Mouse (Mus musculus) ovary, postnatal 14 days (tissue): ENCODE data around the gene Srp14.
A peak's percentile ranks its signal among the peaks of the same experiment; 100 is the strongest.

Experiments used
- DNase-seq: peaks from one replicate; pipeline ENCODE4 v3.0.0; 2022; ENCODE audit warnings: low spot score

Srp14 gene

DNA sequence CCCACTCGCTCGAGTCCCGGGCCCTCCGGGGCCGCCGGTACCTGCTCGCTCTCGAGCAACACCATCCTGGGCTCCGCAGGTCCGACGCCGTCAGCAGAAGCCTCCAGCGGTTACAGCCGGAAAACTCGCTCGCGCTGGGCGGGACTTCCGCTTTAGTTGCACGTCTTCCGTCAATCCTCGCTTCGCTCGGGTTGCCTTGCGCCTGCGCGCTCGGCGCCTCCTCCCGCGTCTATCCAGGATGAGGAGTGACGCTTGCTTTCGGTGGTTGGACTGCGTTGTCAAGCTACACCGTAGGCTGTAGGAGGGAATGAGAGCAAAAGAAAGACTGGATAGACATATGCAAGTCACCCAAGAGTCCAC is at the start of gene Srp14:
Srp14 (minus strand) TSS at position 162 of the 360 bp plus-strand sequence.
- peak; percentile 79 for DNase-seq

DNA sequence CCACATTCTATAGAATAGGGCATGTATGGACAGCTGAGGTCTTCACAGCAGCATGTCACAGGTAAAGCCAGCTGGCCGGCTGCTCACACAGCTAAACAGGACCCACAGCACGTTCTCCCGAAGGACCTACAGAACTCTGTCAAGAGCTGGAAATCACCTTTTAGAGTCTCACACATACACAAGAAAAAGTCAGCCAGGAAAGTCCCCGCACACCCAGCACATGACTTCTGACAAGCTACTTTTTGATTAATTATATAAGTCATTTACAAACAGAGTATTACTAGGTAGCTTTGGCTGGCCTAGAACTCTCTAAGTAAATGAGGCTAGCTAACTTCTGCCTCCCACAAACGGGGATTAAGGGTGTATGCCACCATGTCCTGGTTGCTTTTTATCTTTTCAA is 47.0 kb upstream of the Srp14 start:
- DNase-seq = no peak

DNA sequence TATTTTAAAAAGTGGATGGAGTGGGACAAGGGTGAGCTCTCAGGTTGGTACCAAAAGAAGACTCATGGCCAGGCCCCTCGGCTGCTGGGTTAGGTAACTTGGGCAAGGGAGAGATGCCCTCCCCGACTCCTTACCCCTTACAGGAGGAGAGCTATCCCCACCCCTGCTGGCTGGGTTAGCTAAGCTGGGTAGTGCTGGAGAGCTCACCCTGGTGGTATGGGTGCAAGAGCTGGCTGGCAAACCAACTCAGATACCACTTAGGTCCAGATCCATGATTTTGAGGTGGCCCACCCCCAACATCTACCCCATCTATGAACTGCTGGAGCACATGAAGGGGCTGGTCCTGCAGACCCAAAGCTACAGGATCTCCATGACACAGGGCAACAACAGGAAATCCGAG is 45.3 kb upstream of the Srp14 start:
- DNase-seq = no peak

- DNase-seq = no peak
Observed at GRCm38 (mm10) chr2:118523163-118523730, 43.7 kb upstream of the Srp14 start.

GRCm38 (mm10) chr2:118522265-118522664 is 42.8 kb upstream of the Srp14 start:
- DNase-seq = no peak

DNA sequence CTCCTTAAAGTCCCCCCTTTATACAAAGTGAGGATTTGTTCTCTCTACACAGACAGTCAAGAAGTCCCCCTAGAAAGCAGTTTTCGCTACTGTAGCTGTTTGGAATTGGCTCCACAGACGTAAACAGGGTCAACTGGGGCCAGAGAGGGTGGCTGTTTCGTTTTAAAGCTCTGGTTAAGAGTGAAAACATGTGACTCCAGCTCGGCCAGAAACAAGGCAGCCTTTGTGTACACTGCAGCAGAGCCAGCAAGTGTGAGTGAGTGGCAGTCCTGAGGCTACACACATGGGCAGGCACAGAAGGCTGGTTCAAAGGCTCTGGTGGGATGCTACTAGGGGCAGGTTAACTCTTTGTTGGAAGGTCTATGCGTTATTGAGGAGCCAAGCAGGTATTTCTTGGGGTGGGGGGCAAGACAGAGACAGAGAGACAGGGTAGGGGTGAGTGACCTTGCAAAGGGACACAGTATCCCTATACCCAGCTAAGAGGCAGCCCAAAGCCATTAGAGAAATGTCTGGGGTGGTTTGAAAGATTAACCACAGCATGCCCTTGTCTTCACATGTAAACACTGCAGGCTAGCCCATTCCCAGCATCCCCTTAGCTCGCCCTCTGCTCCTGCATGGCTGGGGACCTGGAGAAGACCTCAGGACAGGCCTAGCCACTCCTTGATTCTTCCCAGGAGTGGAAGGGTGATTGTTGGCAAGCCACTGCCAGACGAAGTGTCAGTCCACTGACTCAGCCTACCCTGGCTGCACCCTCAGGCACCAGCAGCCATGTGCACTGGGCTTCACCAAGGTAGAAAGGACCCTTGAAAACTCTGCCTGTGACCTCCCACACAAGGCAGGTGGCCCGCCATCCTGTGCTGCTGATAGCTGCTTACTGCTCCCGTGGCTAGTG is 40.8 kb upstream of the Srp14 start:
- DNase-seq = no peak

- DNase-seq = no peak
Observed at GRCm38 (mm10) chr2:118512418-118513377, 33.2 kb upstream of the Srp14 start.

DNA sequence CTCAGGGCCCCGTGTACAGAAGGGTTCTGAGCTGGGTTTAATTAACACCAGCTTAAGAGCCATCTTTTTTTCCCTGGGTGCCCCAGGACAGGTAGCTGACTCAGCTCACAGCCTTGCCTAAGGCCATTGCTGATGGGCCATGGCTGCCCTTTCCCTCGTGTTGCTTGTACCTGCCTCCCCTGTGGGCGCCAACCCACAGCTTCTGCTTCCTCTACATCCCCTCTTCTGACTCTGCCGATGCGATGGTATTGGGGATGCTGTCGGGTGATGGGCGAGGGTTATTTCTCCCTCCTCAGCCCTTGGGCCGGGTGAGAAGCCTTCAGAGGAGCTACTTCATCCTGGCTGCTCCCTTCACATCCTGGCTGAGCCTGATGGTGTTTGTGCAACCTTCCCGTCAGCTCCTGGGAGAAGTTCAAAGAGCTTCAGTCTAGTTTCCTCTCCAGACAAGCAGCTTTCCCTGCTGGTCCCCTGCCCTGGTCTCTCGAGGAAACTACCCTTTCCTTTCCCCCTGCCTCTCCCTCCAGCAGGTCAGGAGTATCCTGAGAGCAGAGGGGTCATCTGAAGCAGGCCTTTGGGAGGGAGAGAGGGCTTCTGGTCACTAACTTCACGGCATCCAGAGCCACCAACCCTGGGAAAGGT is 32.4 kb upstream of the Srp14 start:
- no peak for DNase-seq

DNA sequence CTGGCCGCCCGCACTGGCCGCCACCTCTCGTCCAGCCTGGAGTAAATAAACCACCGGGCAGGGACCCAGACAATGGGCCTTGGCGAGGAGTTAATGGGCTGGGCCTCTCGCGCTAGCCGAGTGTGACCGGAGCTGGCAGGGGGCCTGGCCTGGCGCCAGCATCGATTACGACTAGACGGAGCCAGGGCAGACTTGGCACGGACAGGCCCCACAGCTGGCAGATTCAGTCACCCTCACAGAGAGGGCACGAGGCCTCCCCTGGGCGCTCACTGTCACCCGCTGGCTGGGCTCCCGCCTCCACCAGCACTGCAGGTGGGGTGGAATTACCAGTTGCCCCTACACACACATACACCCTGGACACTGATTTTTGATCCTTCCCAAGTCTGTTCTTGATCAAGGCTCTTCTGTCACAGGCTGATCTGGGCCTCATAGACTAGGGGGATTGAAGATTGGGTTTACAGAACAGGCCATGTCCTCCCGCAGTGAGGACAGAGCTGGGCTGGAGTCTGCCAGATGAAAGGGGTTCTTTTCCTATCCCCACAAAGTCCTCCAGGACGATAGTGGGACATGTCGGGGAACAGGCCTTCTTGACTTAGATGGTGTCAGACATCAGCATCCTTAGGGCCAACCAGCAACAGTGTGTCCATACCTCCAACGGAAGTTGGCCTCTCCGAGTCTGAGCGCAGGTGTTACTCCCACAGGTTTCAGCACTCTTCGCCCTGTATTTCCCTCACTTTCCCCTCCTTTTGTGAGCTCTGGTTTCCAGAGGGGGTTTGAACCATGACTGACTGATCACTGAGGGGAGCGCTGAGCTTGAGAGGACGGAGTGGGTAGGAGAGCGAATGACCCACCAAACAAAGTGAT is 31.2 kb upstream of the Srp14 start:
- DNase-seq = peak; percentile 88

- no peak for DNase-seq
Observed at GRCm38 (mm10) chr2:118509688-118510446, 30.4 kb upstream of the Srp14 start.

DNA sequence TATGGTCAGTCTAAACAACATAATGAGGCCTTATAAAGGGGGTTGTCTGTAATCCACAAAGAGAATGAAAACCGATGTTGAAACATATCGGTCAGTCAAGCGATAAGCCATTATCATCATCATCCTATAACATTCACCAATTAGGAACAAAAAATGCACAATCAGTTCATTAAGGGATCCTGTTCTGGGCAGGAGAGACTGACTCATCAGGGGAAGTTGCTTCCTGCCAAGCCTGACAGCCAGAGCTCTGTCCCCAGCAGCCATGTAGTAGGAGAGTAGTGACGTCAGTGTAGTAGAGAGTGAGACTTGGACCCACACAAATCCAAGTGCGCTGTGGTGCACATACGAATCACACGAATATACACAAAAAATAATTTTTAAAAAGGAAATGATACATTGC is 27.6 kb upstream of the Srp14 start:
- DNase-seq = no peak

- DNase-seq = no peak
Observed at GRCm38 (mm10) chr2:118500191-118500590, 20.7 kb upstream of the Srp14 start.

DNA sequence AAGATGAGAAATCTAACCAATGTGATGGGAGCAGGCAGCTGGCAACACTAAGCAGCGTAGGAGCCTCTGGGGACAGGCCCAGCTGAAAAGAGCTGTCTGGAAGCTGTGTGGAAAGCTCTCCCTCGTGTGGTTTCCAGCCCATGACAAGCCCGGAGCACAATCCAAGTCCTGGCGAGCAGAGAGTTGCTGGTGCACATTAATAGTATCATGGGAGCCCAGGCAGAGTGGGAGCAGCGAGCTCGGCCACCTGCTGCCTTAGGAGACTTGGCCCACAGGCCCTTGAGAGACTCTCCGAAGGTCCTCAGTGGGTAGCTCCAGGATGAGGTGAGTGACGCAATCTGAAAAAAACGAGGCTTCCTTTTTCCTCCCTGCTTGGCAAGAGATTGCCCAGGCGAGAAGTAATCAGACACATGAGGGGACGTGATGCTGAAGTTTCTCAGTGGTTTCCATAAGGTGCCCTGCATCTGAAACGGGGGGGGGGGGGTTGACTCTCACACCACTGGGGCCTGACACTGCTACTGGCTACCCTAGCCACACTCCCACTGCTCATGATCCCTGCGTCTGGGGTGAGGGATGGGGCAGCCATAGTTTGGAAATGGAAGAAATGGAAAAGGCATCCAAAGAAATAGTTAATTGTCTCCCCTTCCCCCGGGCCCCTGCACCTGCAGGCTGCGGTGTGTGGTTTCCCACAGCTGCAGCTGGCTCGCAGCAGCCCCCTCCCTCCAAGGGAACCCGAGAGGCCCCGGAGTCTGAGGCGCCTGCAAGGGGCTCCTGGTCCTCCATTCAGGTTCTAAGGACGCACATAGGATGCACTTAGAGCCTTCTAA is 19.8 kb upstream of the Srp14 start:
- DNase-seq = no peak

GRCm38 (mm10) chr2:118498476-118498875 is 19.0 kb upstream of the Srp14 start:
- no peak for DNase-seq

GRCm38 (mm10) chr2:118497890-118498289 is 18.4 kb upstream of the Srp14 start:
- DNase-seq = no peak

DNA sequence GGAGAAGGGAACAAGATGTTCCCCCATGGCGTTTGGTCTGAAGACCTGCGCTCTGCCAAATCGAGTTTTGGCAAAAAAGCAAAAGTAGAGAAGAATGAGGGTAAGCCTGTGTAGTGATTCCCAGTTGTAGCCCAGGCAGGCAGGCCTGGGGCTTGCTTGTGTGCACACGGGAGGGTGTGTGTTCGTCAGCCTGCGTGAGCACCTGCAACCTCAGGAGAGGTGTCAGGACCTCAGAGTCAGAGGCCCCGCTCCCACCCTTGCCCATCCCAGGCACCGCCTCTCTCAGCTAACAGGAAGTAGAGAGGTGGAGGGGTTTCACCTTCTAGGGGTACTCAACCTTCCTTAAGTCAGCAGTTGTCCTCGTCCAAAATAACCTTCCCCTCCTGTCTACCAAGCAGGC is 15.5 kb upstream of the Srp14 start:
- DNase-seq = no peak

- DNase-seq = no peak
Observed at GRCm38 (mm10) chr2:118491741-118492395, 12.4 kb upstream of the Srp14 start.

DNA sequence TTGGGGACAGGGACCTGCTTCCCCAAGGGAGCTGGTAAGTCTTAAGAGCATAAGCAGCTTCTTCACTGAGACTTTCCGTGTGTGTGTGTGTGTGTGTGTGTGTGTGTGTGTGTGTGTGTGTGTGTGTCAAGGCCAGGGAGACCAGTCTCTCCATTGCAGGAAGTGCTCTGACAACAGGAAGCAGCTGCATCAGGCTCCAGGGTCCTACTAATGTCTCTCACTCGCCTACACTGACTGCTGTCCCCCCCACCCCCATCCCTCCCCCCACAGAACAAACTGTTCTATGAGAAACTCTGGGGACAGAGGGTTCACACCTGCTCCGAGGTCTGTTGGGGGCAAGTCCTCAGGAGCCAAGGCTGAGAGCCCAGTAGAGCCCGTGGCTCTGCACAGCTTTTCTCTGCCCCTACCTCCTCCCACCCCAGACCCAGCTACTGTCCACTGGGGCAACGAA is 11.8 kb upstream of the Srp14 start:
- no peak for DNase-seq
